Mouse (Mus musculus) thymus, adult 2 months (tissue): ENCODE measurements around the gene 9630041A04Rik.

Source experiments
- CTCF ChIP-seq: fragments of 200-500 bp; IDR thresholded peaks from 2 replicates; pipeline ENCODE4 v1.5.1; 2012; ENCODE audit warnings: mild to moderate bottlenecking, control low read depth, low read length, moderate library complexity, borderline replicate concordance; ENCODE audit not compliant: control insufficient read depth, poor library complexity, insufficient read depth; ENCODE audit errors: extremely low read depth
- POLR2A ChIP-seq: fragments of 200-500 bp; IDR thresholded peaks from 2 replicates; pipeline ENCODE4 v1.6.1; 2012; ENCODE audit warnings: mild to moderate bottlenecking, low read length, control low read depth, moderate library complexity; ENCODE audit not compliant: control insufficient read depth, poor library complexity, insufficient read depth; ENCODE audit errors: extremely low read depth

- no peak for TF ChIP-seq CTCF
- no peak for TF ChIP-seq POLR2A
Measured at GRCm38 (mm10) chr9:101903406-101903805, 41.8 kb downstream of the 9630041A04Rik start.
